Mouse (Mus musculus): ENCODE measurements around the gene Fam84b.

- TF ChIP-seq POLR2A (IDR thresholded peaks at IDR 0.05; ENCODE audit: control insufficient read depth, low read depth, low read length) = no peak
- TF ChIP-seq CTCF (IDR thresholded peaks at IDR 0.05; ENCODE audit: control insufficient read depth, insufficient read depth, insufficient replicate concordance, low read depth, low read length) = no peak
These were observed 22.1 kb upstream of the Fam84b start for GRCm38 (mm10) chr15:60875721-60876120.
